Mouse (Mus musculus) kidney, adult 9 months (tissue): ENCODE data around the gene Dnase1.
"Not testable (repeated sequence)": the region's sequence is repeated elsewhere in the genome, so short reads cannot be mapped to it uniquely, and the experiment has no call there.

ENCODE experiments used
- DNase-seq: peaks from one replicate; pipeline ENCODE4 v3.0.0; 2022

Gene Dnase1

GRCm38 (mm10) chr16:4036807-4037206 lies at the start of gene Dnase1:
Gene Dnase1, plus strand, starts transcription at chr16:4036942.
- DNase-seq, result peak; percentile 83

GRCm38 (mm10) chr16:3988410-3988809 lies 48.3 kb upstream of the Dnase1 start:
- DNase-seq, result no peak

- peak; percentile 97 for DNase-seq
These were observed 33.0 kb upstream of the Dnase1 start, which contains the start of gene Slx4 for GRCm38 (mm10) chr16:4003489-4004398. Gene Slx4, minus strand, starts transcription at chr16:4003770.

- DNase-seq, result no peak
These were observed 23.7 kb upstream of the Dnase1 start for GRCm38 (mm10) chr16:4012882-4013570.

- DNase-seq, result peak; percentile 58
These were observed 22.6 kb upstream of the Dnase1 start for GRCm38 (mm10) chr16:4014040-4014668.

GRCm38 (mm10) chr16:4016786-4017185 lies 20.0 kb upstream of the Dnase1 start:
- DNase-seq, result not testable (repeated sequence)

GRCm38 (mm10) chr16:4017466-4017865 lies 19.3 kb upstream of the Dnase1 start:
- not testable (repeated sequence) for DNase-seq

- no peak for DNase-seq
These were observed 15.5 kb upstream of the Dnase1 start for GRCm38 (mm10) chr16:4021241-4021640.

GRCm38 (mm10) chr16:4022719-4023118 lies 14.0 kb upstream of the Dnase1 start:
- DNase-seq, result no peak

GRCm38 (mm10) chr16:4026672-4027071 lies 10.1 kb upstream of the Dnase1 start:
- DNase-seq, result peak; percentile 56

- DNase-seq, result peak; percentile 93
These were observed 9.5 kb upstream of the Dnase1 start for GRCm38 (mm10) chr16:4027211-4027610.

- peak; percentile 98 for DNase-seq
These were observed 7.3 kb upstream of the Dnase1 start for GRCm38 (mm10) chr16:4029371-4029841.

GRCm38 (mm10) chr16:4030501-4030900 lies 6.2 kb upstream of the Dnase1 start:
- peak; percentile 35 for DNase-seq

- DNase-seq, result peak; percentile 81
These were observed 5.1 kb upstream of the Dnase1 start for GRCm38 (mm10) chr16:4031441-4032274.

- DNase-seq, result no peak
These were observed 4.4 kb upstream of the Dnase1 start for GRCm38 (mm10) chr16:4032341-4032748.

GRCm38 (mm10) chr16:4033971-4034370 lies 2.8 kb upstream of the Dnase1 start:
- no peak for DNase-seq

- DNase-seq, result no peak
These were observed 2.3 kb upstream of the Dnase1 start for GRCm38 (mm10) chr16:4034476-4034875.

- peak; percentile 79 for DNase-seq
These were observed 1.2 kb upstream of the Dnase1 start for GRCm38 (mm10) chr16:4035575-4035974.

GRCm38 (mm10) chr16:4037690-4038089 lies 948 bp downstream of the Dnase1 start:
- peak; percentile 59 for DNase-seq

- no peak for DNase-seq
These were observed 3.5 kb downstream of the Dnase1 start for GRCm38 (mm10) chr16:4040206-4040605.

- DNase-seq, result peak; percentile 85
These were observed 4.9 kb downstream of the Dnase1 start for GRCm38 (mm10) chr16:4041646-4042045.

- DNase-seq, result peak; percentile 83
These were observed 7.4 kb downstream of the Dnase1 start for GRCm38 (mm10) chr16:4044093-4044492.
